Mouse (Mus musculus) liver, postnatal 0 days (tissue): ENCODE results near the gene Bcl2l13. TPM values are rescaled to one million over a fixed set of nuclear protein-coding genes. Genes with fewer than 3 reads are reported as not detected.
"Not testable (repeated sequence)": the region's sequence is repeated elsewhere in the genome, so short reads cannot be mapped to it uniquely, and the experiment has no call there.

Experiments used
- ATAC-seq: fragments of 200-750 bp; cut with Nextera tagmentation; 2 replicates; pipeline ENCODE4 v1.8.0; 2017; ENCODE audit warnings: mild to moderate bottlenecking, moderate library complexity
- DNase-seq: peaks from one replicate; pipeline ENCODE4 v3.0.0-alpha.2; 2016
- H3K27ac ChIP-seq: fragments of 300-500 bp; sonication (generic); 2 replicates; pipeline ENCODE4 v1.5.1; 2014; ENCODE audit warnings: antibody characterized with exemption, moderate library complexity, mild to moderate bottlenecking, low read depth
- H3K27me3 ChIP-seq: fragments of 300-500 bp; sonication (generic); 2 replicates; pipeline ENCODE4 v1.6.1; 2014; ENCODE audit warnings: low read length, control low read depth, mixed read lengths; ENCODE audit not compliant: insufficient read depth
- H3K36me3 ChIP-seq: fragments of 300-500 bp; sonication (generic); replicated peaks from 2 replicates; pipeline ENCODE4 v1.6.1; 2014; ENCODE audit warnings: mild to moderate bottlenecking, control low read depth, low read length, moderate library complexity, mixed read lengths; ENCODE audit not compliant: insufficient read depth
- H3K4me1 ChIP-seq: fragments of 300-500 bp; sonication (generic); 2 replicates; pipeline ENCODE4 v1.6.1; 2014; ENCODE audit warnings: antibody characterized with exemption, mild to moderate bottlenecking, control low read depth; ENCODE audit not compliant: insufficient read depth
- H3K4me2 ChIP-seq: fragments of 300-500 bp; sonication (generic); 2 replicates; pipeline ENCODE4 v1.6.1; 2014; ENCODE audit warnings: low read depth, mild to moderate bottlenecking, low read length, moderate library complexity, mixed read lengths
- H3K4me3 ChIP-seq: fragments of 300-500 bp; sonication (generic); 2 replicates; pipeline ENCODE4 v1.5.1; 2014; ENCODE audit warnings: low read depth, low read length
- H3K9ac ChIP-seq: fragments of 300-500 bp; sonication (generic); replicated peaks from 2 replicates; pipeline ENCODE4 v1.6.1; 2014; ENCODE audit warnings: mild to moderate bottlenecking, moderate library complexity
- H3K9me3 ChIP-seq: fragments of 300-500 bp; sonication (generic); 2 replicates; pipeline ENCODE4 v1.6.1; 2016; ENCODE audit warnings: mild to moderate bottlenecking, control low read depth, low read length, mixed read lengths
- CTCF ChIP-seq: sonication (generic); IDR thresholded peaks from 2 replicates; pipeline ENCODE4 v1.5.1; 2016; ENCODE audit warnings: antibody characterized with exemption, low read depth
- EP300 ChIP-seq: IDR thresholded peaks from 2 replicates; pipeline ENCODE4 v1.6.1; 2016; ENCODE audit warnings: antibody characterized with exemption, low read depth, mild to moderate bottlenecking
- WGBS: fragments of 180-500 bp; shearing (Covaris S2); extraction: QIAGEN DNeasy Blood & Tissue Kit; methylation state at CpG from one replicate; pipeline ENCODE4 v1.1.7; 2014; ENCODE audit not compliant: insufficient replicate concordance; 5-methylcytosine and 5-hydroxymethylcytosine counted together
- polyA plus RNA-seq: library from polyadenylated mRNA; unstranded; fragments of >200 nt; fragmentation: Nextera tagmentation; extraction: Ambion mirVana; gene quantifications from 2 replicates; pipeline ENCODE4 v1.2.1, GENCODE M21; 2015

Bcl2l13 gene
- polyA plus RNA-seq, 1 experiment from 2014 or later: 18.4 TPM

DNA sequence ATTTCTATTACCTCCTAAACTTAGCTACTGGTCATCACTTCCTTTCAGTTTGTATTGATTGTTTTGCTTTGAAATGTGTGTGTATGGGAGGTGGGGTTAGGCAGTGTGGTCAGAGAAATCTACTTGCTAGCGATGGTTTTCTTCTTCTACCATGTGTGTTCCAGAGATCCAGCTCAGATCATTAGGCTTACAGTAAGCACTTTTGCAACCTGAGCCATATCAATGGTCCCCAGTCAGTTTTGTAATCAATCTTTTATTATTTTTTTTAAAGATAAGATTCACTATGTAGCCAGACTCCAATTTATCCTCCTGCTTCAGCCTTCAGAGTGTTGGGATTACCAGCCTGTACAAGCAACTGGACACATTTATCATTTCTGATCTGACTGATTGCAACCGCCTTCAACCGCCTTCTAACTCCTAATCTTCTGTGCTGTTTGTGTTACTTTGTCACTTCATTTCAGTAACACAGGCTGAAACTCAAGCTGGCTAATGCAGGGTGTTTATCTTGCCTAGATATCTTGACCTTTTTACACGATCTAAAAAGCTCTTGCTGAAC is 1.2 kb upstream of the Bcl2l13 start:
- H3K4me1 ChIP-seq: peaks cover 49% of the 10 kb centered on the region
- peak overlapping the region; percentile 82; the same call in 1 of the 2 replicates for H3K4me2 ChIP-seq
- no peaks in the 10 kb centered on the region for H3K27me3 ChIP-seq
- H3K4me3 ChIP-seq: no peak overlapping the region
- no peak overlapping the region for H3K9ac ChIP-seq
- ATAC-seq: no peak
- TF ChIP-seq CTCF (no peak), EP300 (peak; percentile 92)
- no peak for DNase-seq
- peak overlapping the region; percentile 99 for H3K27ac ChIP-seq
- WGBS: 52% methylated on average over 4 of the region's 4 CpGs
- H3K9me3 ChIP-seq: no peaks in the 10 kb centered on the region
- H3K36me3 ChIP-seq: peaks cover 4% of the 10 kb centered on the region; the same call in 1 of the 2 replicates

GRCm38 (mm10) chr6:120836389-120837151 is 558 bp downstream of the Bcl2l13 start:
- Histone ChIP-seq H3K4me3 (peak overlapping the region; percentile 99), H3K9me3 (no peaks in the 10 kb centered on the region), H3K4me2 (peak overlapping the region; percentile 82), H3K4me1 (peaks cover 41% of the 10 kb centered on the region), H3K9ac (peak overlapping the region; percentile 100), H3K36me3 (peaks cover 8% of the 10 kb centered on the region; the same call in 1 of the 2 replicates), H3K27ac (peak overlapping the region; percentile 99), H3K27me3 (no peaks in the 10 kb centered on the region)
- DNase-seq (no peak), ATAC-seq (peak; percentile 51)
- WGBS: 1% methylated on average over 37 of the region's 37 CpGs
- no peak for TF ChIP-seq CTCF
- TF ChIP-seq EP300: no peak

DNA sequence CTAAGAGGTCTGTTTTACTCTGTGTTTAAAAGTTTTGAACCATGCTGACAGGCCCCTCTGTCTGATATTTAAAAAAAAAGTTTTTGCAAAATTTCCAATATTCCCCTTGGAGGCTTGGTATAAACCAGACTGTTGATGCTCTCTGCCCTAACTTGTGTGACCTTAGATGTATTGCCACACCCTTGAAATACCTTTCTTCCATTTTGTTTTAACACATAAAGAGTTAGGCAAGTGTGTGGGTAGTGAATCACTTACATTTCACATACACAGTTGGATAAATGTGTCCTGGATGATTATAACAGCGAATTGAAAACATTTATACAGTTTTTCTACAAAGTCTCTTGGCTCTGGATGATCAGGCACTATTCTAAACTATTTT is 1.1 kb downstream of the Bcl2l13 start:
- Histone ChIP-seq H3K4me1 (peaks cover 37% of the 10 kb centered on the region), H3K36me3 (peaks cover 8% of the 10 kb centered on the region; the same call in 1 of the 2 replicates), H3K4me3 (peak overlapping the region; percentile 99), H3K9me3 (no peaks in the 10 kb centered on the region), H3K27ac (peak overlapping the region; percentile 99), H3K9ac (peak overlapping the region; percentile 100), H3K4me2 (peak overlapping the region; percentile 82), H3K27me3 (no peaks in the 10 kb centered on the region)
- 64% methylated on average over 1 of the region's 1 CpGs for WGBS
- DNase-seq (no peak), ATAC-seq (no peak)
- TF ChIP-seq EP300 (no peak), CTCF (no peak)

DNA sequence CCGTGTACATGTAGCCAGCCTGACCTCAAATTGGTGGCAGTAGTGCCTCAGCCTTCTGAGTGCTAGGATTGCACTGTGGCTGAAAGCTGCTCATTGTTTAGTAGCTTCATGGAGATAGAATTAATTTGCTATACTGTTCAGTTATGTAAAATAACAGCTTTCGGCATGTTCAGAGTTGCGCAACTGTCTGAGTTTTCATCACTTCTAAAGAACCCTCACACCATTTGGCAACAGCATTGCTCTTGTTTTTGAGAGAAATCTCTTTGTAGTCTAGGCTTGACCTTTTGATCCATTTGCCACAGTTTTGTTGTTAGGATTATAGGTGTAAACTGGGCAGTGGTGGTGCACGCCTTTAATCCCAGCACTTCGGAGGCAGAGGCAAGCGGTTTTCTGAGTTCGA is 4.2 kb downstream of the Bcl2l13 start:
- Histone ChIP-seq H3K27ac (no peak overlapping the region), H3K4me1 (peaks cover 16% of the 10 kb centered on the region), H3K9ac (no peak overlapping the region), H3K4me2 (no peak overlapping the region), H3K36me3 (peaks cover 10% of the 10 kb centered on the region; the same call in 1 of the 2 replicates), H3K9me3 (no peaks in the 10 kb centered on the region), H3K27me3 (no peaks in the 10 kb centered on the region), H3K4me3 (no peak overlapping the region)
- WGBS: 90% methylated on average over 7 of the region's 7 CpGs
- DNase-seq (no peak), ATAC-seq (no peak)
- TF ChIP-seq CTCF (no peak), EP300 (no peak)

DNA sequence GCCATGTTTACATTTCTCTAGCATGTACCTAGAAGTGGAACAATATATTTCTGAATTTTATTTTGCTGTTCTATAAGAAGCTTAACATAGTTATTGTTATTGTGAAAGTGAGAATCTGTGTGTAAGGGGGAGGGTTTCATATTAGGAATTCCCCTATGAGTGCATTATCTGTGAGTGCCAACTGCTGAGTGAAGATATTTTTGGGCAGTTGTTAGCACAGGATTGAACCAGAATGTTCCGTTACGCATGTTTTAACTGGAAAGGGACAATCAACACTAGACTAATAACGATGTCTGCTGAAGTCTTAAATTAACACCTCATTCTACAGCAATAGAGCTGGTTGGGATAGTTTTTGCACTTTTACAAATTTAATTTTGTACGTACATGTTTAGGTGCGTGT is 5.7 kb downstream of the Bcl2l13 start:
- peaks cover 11% of the 10 kb centered on the region for H3K4me1 ChIP-seq
- peak; percentile 57 for ATAC-seq

GRCm38 (mm10) chr6:120850720-120851119 is 14.7 kb downstream of the Bcl2l13 start:
- H3K4me1 ChIP-seq, H3K27me3 ChIP-seq, H3K27ac ChIP-seq, H3K4me3 ChIP-seq, H3K9ac ChIP-seq, DNase-seq, ATAC-seq, H3K4me2 ChIP-seq, H3K9me3 ChIP-seq: not testable (repeated sequence)
- peaks cover 37% of the 10 kb centered on the region for H3K36me3 ChIP-seq

More for the DNA sequence above, 5.7 kb downstream of the Bcl2l13 start:
- 64% methylated on average over 5 of the region's 5 CpGs for WGBS
- H3K9me3 ChIP-seq: no peaks in the 10 kb centered on the region
- peak overlapping the region; percentile 20; the same call in 1 of the 2 replicates for H3K4me2 ChIP-seq
- H3K27ac ChIP-seq: peak overlapping the region; percentile 42; the same call in 1 of the 2 replicates
- peaks cover 10% of the 10 kb centered on the region; the same call in 1 of the 2 replicates for H3K36me3 ChIP-seq
- no peak for TF ChIP-seq CTCF
- peak; percentile 94 for TF ChIP-seq EP300
- H3K9ac ChIP-seq: no peak overlapping the region
- H3K27me3 ChIP-seq: no peaks in the 10 kb centered on the region
- no peak overlapping the region for H3K4me3 ChIP-seq
- DNase-seq: no peak
